Mouse (Mus musculus) stomach, embryonic 15.5 days (tissue): ENCODE results near the gene Trim39. TPM values are rescaled to one million over a fixed set of nuclear protein-coding genes. Genes with fewer than 3 reads are reported as not detected.
"Not testable (repeated sequence)": the region's sequence is repeated elsewhere in the genome, so short reads cannot be mapped to it uniquely, and the experiment has no call there.

ENCODE experiments used
- ATAC-seq: fragments of 200-750 bp; cut with Nextera tagmentation; 2 replicates; pipeline ENCODE4 v1.8.0; 2017; ENCODE audit warnings: low read depth, moderate number of reproducible peaks, moderate TSS enrichment; ENCODE audit not compliant: insufficient read depth, low FRiP score
- H3K27ac ChIP-seq: fragments of 300-500 bp; sonication (generic); 2 replicates; pipeline ENCODE4 v1.5.1; 2015; ENCODE audit warnings: mild to moderate bottlenecking, inconsistent platforms
- H3K27me3 ChIP-seq: fragments of 300-500 bp; sonication (generic); replicated peaks from 2 replicates; pipeline ENCODE4 v1.6.1; 2015; ENCODE audit warnings: inconsistent platforms
- H3K36me3 ChIP-seq: fragments of 300-500 bp; sonication (generic); 2 replicates; pipeline ENCODE4 v1.6.1; 2015; ENCODE audit warnings: inconsistent platforms
- H3K4me1 ChIP-seq: fragments of 300-500 bp; sonication (generic); 2 replicates; pipeline ENCODE4 v1.6.1; 2015; ENCODE audit warnings: inconsistent platforms
- H3K4me2 ChIP-seq: fragments of 300-500 bp; sonication (generic); 2 replicates; pipeline ENCODE4 v1.6.1; 2015; ENCODE audit warnings: mild to moderate bottlenecking, inconsistent platforms
- H3K4me3 ChIP-seq: fragments of 300-500 bp; sonication (generic); replicated peaks from 2 replicates; pipeline ENCODE4 v1.5.1; 2015; ENCODE audit warnings: inconsistent platforms
- H3K9ac ChIP-seq: fragments of 300-500 bp; sonication (generic); 2 replicates; pipeline ENCODE4 v1.6.1; 2015; ENCODE audit warnings: inconsistent platforms
- H3K9me3 ChIP-seq: fragments of 300-500 bp; sonication (generic); 2 replicates; pipeline ENCODE4 v1.6.1; 2016; ENCODE audit warnings: inconsistent platforms
- WGBS: fragments of 180-500 bp; shearing (Covaris S2); methylation state at CpG from one replicate; pipeline ENCODE4 v1.1.7; 2015; 5-methylcytosine and 5-hydroxymethylcytosine counted together
- polyA plus RNA-seq: library from polyadenylated mRNA; unstranded; fragments of >200 nt; fragmentation: Nextera tagmentation; extraction: Ambion mirVana; gene quantifications from 2 replicates; pipeline ENCODE4 v1.2.1, GENCODE M21; 2015

The Trim39 gene
- polyA plus RNA-seq, 1 experiment from 2014 or later = 16.4 TPM

GRCm38 (mm10) chr17:36240637-36241213, 31.3 kb downstream of the Trim39 start:
- no peak overlapping the region for H3K4me2 ChIP-seq
- no peaks in the 10 kb centered on the region for H3K9me3 ChIP-seq
- H3K4me1 ChIP-seq = peaks cover 4% of the 10 kb centered on the region; the same call in 1 of the 2 replicates
- H3K9ac ChIP-seq = no peak overlapping the region
- ATAC-seq = no peak
- WGBS = 12% methylated on average over 5 of the region's 5 CpGs
- no peak overlapping the region for H3K27ac ChIP-seq
- H3K27me3 ChIP-seq = peaks cover 11% of the 10 kb centered on the region; the same call in 1 of the 2 replicates
- no peak overlapping the region for H3K4me3 ChIP-seq
- H3K36me3 ChIP-seq = no peaks in the 10 kb centered on the region

DNA sequence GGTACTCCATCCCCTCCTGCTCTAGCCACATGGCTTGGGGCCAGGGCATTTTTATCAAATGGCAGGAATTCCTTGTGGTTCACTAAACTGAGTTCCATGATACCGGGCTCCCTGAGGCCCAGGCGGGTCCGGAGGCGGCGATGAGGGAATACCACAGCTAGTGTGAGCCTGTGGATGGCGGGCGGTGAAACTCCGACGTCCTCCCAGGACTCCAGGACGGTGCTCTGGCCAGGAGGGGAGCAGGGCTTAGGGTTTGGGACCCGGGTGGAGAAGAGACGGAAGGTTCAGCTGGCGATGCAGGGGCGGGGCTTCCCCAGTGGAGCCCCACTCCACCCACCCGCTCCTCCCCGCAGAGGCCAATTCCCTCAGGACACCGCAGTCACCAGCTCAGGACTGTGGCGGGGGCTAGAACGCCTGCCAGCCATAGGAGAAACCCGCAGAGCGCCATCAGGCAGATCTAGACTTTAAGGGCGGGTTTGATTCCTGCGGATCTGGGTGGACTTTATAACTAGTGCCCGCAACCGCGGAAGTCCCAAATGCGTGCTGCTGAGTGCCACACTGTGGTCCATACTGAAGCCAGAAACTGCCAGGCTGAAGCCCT, 34.6 kb downstream of the Trim39 start:
- Histone ChIP-seq H3K4me1 (peaks cover 4% of the 10 kb centered on the region; the same call in 1 of the 2 replicates), H3K4me2 (peak overlapping the region; percentile 72), H3K9me3 (no peaks in the 10 kb centered on the region), H3K27me3 (peaks cover 17% of the 10 kb centered on the region; the same call in 1 of the 2 replicates), H3K9ac (peak overlapping the region; percentile 25; the same call in 1 of the 2 replicates), H3K36me3 (no peaks in the 10 kb centered on the region), H3K27ac (no peak overlapping the region), H3K4me3 (peak overlapping the region; percentile 36)
- peak; percentile 50; the same call in 1 of the 2 replicates for ATAC-seq
- WGBS = 2% methylated on average over 27 of the region's 27 CpGs

DNA sequence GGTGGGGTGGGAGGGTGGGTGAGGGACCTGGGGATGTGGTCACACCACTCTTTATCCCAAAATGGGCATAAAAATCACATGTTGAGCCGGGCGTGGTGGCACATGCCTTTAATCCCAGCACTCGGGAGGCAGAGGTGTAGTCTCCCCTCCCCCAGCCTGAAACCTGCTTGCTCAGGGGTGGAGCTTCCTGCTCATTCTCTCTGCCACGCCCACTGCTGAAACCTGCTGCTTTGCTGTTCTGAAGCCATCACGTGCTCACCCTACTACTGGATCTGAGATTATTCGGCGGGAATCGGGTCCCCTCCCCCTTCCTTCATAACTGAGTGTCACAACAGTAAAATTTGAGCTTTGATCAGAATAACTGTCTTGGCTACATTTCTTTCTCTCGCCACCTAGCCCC, 36.7 kb downstream of the Trim39 start:
- peaks cover 18% of the 10 kb centered on the region for H3K27me3 ChIP-seq
- not testable (repeated sequence) for H3K9me3 ChIP-seq, H3K27ac ChIP-seq, H3K4me3 ChIP-seq, ATAC-seq, H3K36me3 ChIP-seq, H3K4me1 ChIP-seq, H3K9ac ChIP-seq, H3K4me2 ChIP-seq
- 21% methylated on average over 8 of the region's 9 CpGs for WGBS

DNA sequence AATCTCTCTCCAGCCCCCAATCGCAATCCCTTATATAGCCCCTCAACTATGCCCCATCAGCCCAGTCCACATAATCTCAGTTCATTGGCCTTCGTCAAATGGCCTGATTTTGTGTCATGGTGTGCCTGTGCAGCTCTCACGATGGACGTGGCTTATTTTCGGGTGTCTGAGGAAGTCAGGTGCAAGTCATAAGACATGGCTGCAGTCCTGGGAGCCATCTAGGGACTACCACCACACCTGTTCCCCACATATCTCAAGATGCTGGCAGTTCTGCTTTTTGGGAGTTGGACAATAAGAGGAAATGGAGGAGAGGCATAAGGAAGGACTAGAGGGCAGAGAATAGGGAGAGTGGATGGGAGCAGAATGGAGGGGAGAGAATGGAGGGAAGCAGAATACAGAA, 38.5 kb downstream of the Trim39 start:
- Histone ChIP-seq H3K4me1 (peaks cover 4% of the 10 kb centered on the region; the same call in 1 of the 2 replicates), H3K4me3 (no peak overlapping the region), H3K9me3 (no peaks in the 10 kb centered on the region), H3K4me2 (no peak overlapping the region), H3K36me3 (no peaks in the 10 kb centered on the region), H3K27me3 (peaks cover 29% of the 10 kb centered on the region), H3K9ac (no peak overlapping the region), H3K27ac (no peak overlapping the region)
- ATAC-seq = no peak
- 79% methylated on average over 5 of the region's 5 CpGs for WGBS

GRCm38 (mm10) chr17:36231318-36231717, 40.7 kb downstream of the Trim39 start:
- no peak for ATAC-seq
- H3K9ac ChIP-seq = no peak overlapping the region
- H3K4me2 ChIP-seq = no peak overlapping the region
- no peak overlapping the region for H3K27ac ChIP-seq
- no peak overlapping the region for H3K4me3 ChIP-seq
- H3K36me3 ChIP-seq = no peaks in the 10 kb centered on the region
- no peaks in the 10 kb centered on the region for H3K4me1 ChIP-seq
- peaks cover 36% of the 10 kb centered on the region for H3K27me3 ChIP-seq
- no peaks in the 10 kb centered on the region for H3K9me3 ChIP-seq
- 7% methylated on average over 36 of the region's 36 CpGs for WGBS

GRCm38 (mm10) chr17:36229046-36229445, 43.0 kb downstream of the Trim39 start:
- Histone ChIP-seq H3K4me1 (no peaks in the 10 kb centered on the region), H3K4me3 (no peak overlapping the region), H3K36me3 (no peaks in the 10 kb centered on the region), H3K27me3 (peaks cover 47% of the 10 kb centered on the region), H3K9ac (no peak overlapping the region), H3K9me3 (no peaks in the 10 kb centered on the region), H3K27ac (no peak overlapping the region), H3K4me2 (no peak overlapping the region)
- 7% methylated on average over 5 of the region's 5 CpGs for WGBS
- ATAC-seq = no peak

GRCm38 (mm10) chr17:36226921-36227320, 45.1 kb downstream of the Trim39 start:
- no peak for ATAC-seq
- H3K9me3 ChIP-seq = no peaks in the 10 kb centered on the region
- WGBS = 18% methylated on average over 8 of the region's 8 CpGs
- no peaks in the 10 kb centered on the region for H3K4me1 ChIP-seq
- no peak overlapping the region for H3K4me2 ChIP-seq
- H3K27me3 ChIP-seq = peaks cover 45% of the 10 kb centered on the region
- no peak overlapping the region for H3K9ac ChIP-seq
- H3K36me3 ChIP-seq = no peaks in the 10 kb centered on the region
- H3K4me3 ChIP-seq = no peak overlapping the region
- no peak overlapping the region for H3K27ac ChIP-seq

GRCm38 (mm10) chr17:36225231-36225824, 46.7 kb downstream of the Trim39 start:
- WGBS = 12% methylated on average over 9 of the region's 9 CpGs
- H3K27ac ChIP-seq = no peak overlapping the region
- no peaks in the 10 kb centered on the region for H3K36me3 ChIP-seq
- no peak for ATAC-seq
- no peak overlapping the region for H3K9ac ChIP-seq
- no peak overlapping the region for H3K4me2 ChIP-seq
- no peak overlapping the region for H3K4me3 ChIP-seq
- peaks cover 48% of the 10 kb centered on the region for H3K27me3 ChIP-seq
- H3K4me1 ChIP-seq = no peaks in the 10 kb centered on the region
- no peaks in the 10 kb centered on the region for H3K9me3 ChIP-seq

DNA sequence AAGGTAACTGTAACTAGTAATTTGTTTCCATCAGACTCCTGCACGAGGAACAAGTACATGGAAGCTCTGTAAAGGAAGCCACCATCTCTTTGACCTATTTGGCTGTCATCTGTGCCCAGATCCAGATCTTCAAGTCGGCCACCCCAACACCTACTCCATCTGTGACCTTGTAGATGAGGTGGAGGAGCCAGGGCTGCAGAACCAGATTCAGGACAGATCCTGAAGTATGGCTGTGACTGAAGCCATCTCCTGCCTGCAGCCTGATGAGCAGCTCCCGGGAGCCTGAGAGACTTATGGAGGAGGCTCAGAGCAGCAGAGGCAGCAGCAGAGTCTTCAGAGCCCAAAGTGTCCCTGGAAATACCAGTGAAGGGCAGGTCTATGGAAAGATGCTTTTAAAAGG, 47.6 kb downstream of the Trim39 start:
- Histone ChIP-seq H3K4me3 (no peak overlapping the region), H3K9ac (no peak overlapping the region), H3K4me1 (no peaks in the 10 kb centered on the region), H3K4me2 (no peak overlapping the region), H3K36me3 (no peaks in the 10 kb centered on the region), H3K27ac (no peak overlapping the region), H3K27me3 (peaks cover 40% of the 10 kb centered on the region), H3K9me3 (no peaks in the 10 kb centered on the region)
- ATAC-seq = no peak
- WGBS = 39% methylated on average over 3 of the region's 3 CpGs

DNA sequence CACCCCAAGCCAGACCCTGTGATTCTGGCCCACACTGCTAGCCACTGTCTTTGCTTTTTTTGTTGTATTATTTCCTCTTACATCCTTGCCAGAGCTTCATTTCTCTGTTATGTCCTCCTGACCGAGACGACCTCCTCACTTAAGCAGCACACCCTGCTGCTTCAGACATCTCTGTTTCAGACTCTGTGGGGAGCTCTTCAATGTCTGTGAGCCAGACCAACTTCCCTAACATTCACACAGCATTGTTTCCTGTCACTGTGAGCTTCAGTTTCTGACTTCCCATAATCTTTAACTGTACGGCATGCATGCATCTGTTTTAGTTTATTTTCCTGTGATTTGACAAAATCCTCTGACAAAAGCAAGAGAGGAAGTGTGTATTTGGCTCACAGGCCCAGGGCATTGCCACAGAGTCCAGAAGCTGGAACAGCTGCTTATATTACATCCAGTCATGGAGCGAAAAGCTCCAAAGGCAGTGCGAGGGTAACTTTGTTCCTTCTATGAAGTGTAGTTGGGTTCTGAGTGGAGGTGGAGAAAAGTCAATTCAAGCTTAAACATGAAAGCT, 53.4 kb downstream of the Trim39 start:
- 59% methylated on average over 5 of the region's 5 CpGs for WGBS
- no peaks in the 10 kb centered on the region for H3K4me1 ChIP-seq
- no peak overlapping the region for H3K4me3 ChIP-seq
- no peak for ATAC-seq
- no peaks in the 10 kb centered on the region for H3K36me3 ChIP-seq
- no peak overlapping the region for H3K27ac ChIP-seq
- no peaks in the 10 kb centered on the region for H3K9me3 ChIP-seq
- no peak overlapping the region for H3K9ac ChIP-seq
- H3K4me2 ChIP-seq = no peak overlapping the region
- peaks cover 41% of the 10 kb centered on the region for H3K27me3 ChIP-seq

- peaks cover 48% of the 10 kb centered on the region for H3K27me3 ChIP-seq
- ATAC-seq = no peak
- no peak overlapping the region for H3K27ac ChIP-seq
- H3K4me2 ChIP-seq = peak overlapping the region; percentile 21; the same call in 1 of the 2 replicates
- H3K9me3 ChIP-seq = no peaks in the 10 kb centered on the region
- H3K4me3 ChIP-seq = no peak overlapping the region
- WGBS = 4% methylated on average over 20 of the region's 20 CpGs
- H3K36me3 ChIP-seq = no peaks in the 10 kb centered on the region
- H3K9ac ChIP-seq = no peak overlapping the region
- no peaks in the 10 kb centered on the region for H3K4me1 ChIP-seq
Measured at GRCm38 (mm10) chr17:36215586-36215985, 56.5 kb downstream of the Trim39 start.
